Mouse (Mus musculus): ENCODE measurements around the gene Dyrk1a. TPM values are rescaled to one million over a fixed set of nuclear protein-coding genes. Genes with fewer than 3 reads are reported as not detected.

The Dyrk1a gene
- total RNA-seq, 2 experiments from 2014 or later: 84.3 to 90.8 TPM

Other genes with a start within 250 kb of the Dyrk1a start
- gene Ripply3, start 241.6 kb upstream of the Dyrk1a start, total RNA-seq (2021): under 1 TPM; 0.17 to 0.23 TPM
- gene Ttc3, start 199.4 kb upstream of the Dyrk1a start, total RNA-seq (2021): 100 to 1,000 TPM; 750 to 824 TPM
- 10 to 100 TPM; 40.2 to 40.9 TPM for gene Pigp, start 198.2 kb upstream of the Dyrk1a start, total RNA-seq (2021)
- gene Vps26c, start 43.2 kb upstream of the Dyrk1a start, total RNA-seq (2021): 10 to 100 TPM; 31.9 to 34.6 TPM